Mouse (Mus musculus): ENCODE measurements around the gene Kcnab2. TPM values are rescaled to one million over a fixed set of nuclear protein-coding genes. Genes with fewer than 3 reads are reported as not detected.

Kcnab2 gene
- polyA plus RNA-seq, 1 experiment from 2014 or later = 10.5 TPM

DNA sequence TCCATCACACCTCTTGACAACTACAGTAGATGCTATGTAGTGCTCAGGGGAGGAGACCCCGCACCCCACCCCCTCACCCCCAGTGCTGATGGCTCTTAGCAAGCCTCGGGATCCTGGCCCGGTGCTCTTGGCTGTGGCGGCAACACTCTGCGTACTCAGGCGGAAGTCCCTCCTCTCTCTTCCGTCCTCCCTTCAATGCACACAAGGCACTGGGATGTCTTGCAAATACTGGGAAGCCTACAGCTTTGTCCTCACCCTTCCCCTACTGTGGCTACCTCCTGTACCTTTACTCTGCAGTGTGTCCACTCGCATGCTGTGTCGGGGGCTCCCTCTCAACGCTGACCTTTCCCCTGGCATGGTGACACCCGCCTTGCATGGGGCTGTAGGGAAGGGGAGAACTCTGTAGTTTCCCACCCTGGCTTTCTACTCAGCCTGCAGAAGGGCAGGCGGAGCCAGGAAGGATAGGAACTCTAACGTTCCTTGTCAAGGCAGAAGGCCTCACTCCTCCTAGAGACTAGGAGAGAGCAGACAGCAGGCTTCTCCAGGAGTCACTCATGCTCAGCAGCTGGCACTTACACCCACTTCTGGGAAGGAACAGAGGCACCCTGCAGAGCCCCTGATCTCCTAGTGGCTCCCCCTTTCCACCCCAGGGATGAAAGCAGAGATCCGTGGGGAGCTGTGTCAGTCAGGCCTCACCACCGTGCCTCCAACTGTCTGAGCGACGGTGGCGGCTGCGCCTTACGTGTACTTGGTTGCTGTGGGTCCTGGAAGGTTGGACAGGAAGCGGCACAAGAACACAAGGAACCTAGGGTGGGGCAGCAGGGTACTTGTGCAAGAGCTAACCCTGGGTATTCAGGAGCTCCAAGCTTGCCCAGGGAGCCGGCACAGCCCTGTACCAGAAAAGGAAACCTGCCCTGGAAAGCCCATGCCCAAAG is 29.7 kb downstream of the Kcnab2 start:
- H3K4me3 ChIP-seq (ENCODE audit: low read depth, low read length) = no peak overlapping the region
- H3K4me1 ChIP-seq (replicated peaks; ENCODE audit: control insufficient read depth, insufficient read depth, low read length) = no peaks in the 10 kb centered on the region
- no peak overlapping the region for H3K27ac ChIP-seq (ENCODE audit: low read depth, low read length)
- DNase-seq (ENCODE audit: low spot score) (no peak), ATAC-seq (replicated peaks; ENCODE audit: low FRiP score) (no peak)
- no peaks in the 10 kb centered on the region for H3K9me3 ChIP-seq (ENCODE audit: control insufficient read depth, low read length)
- no peaks in the 10 kb centered on the region for H3K27me3 ChIP-seq (ENCODE audit: control insufficient read depth, insufficient read depth, low read length)
- H3K4me2 ChIP-seq (ENCODE audit: low read depth, low read length, severe bottlenecking) = no peak overlapping the region
- no peak overlapping the region for H3K9ac ChIP-seq (ENCODE audit: low read length)
- H3K36me3 ChIP-seq (ENCODE audit: control insufficient read depth, insufficient read depth, low read length) = no peaks in the 10 kb centered on the region
- WGBS = 86% methylated on average over 22 of the region's 22 CpGs

DNA sequence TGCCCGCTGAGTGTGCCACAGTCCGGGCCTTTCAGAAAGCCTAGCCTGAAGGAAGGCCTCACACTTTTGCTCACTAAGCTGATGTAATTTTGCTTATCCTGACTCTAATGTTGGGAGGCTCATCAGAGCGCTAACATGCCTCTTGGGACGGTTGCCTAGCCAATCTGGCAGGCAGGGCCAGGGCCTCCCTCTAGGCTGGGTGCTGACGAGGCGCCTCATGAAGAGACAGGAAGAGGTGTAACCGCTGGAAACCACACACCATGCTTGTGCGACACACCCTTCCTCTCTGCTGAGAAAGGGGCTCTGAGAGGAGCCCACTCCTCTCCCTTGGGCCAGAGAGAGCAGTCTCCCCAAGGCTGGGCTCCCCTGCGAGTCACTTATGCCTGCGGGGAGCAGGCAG is 31.5 kb downstream of the Kcnab2 start:
- DNase-seq (ENCODE audit: low spot score) = no peak
- Histone ChIP-seq H3K4me3 (ENCODE audit: low read depth, low read length) (no peak overlapping the region), H3K36me3 (ENCODE audit: control insufficient read depth, insufficient read depth, low read length) (no peaks in the 10 kb centered on the region), H3K4me2 (ENCODE audit: low read depth, low read length, severe bottlenecking) (no peak overlapping the region), H3K27me3 (ENCODE audit: control insufficient read depth, insufficient read depth, low read length) (no peaks in the 10 kb centered on the region), H3K27ac (ENCODE audit: low read depth, low read length) (no peak overlapping the region), H3K4me1 (replicated peaks; ENCODE audit: control insufficient read depth, insufficient read depth, low read length) (no peaks in the 10 kb centered on the region), H3K9me3 (ENCODE audit: control insufficient read depth, low read length) (no peaks in the 10 kb centered on the region), H3K9ac (ENCODE audit: low read length) (no peak overlapping the region)
- WGBS = 91% methylated on average over 10 of the region's 10 CpGs
- ATAC-seq (replicated peaks; ENCODE audit: low FRiP score) = no peak

DNA sequence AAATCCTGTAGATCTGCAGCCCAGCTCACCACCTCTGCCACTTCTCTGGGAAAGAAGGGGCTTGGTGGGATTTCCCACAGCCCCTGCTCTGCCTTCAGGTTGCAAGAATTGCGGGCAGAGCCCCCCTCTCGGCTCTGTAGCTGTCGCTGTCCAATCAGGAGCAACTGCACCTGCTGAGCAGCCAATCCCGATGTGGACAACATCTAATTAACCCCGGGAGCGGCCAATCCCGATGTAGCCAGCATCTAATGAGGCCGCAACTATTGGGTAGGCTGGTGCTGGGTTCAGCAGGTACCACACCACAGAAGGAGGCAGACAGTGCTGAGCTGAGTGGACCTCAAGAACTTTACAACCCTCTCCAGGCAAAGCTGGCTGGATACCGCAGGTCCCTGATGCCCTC is 36.1 kb downstream of the Kcnab2 start:
- no peak overlapping the region for H3K9ac ChIP-seq (ENCODE audit: low read length)
- no peaks in the 10 kb centered on the region for H3K27me3 ChIP-seq (ENCODE audit: control insufficient read depth, insufficient read depth, low read length)
- H3K9me3 ChIP-seq (ENCODE audit: control insufficient read depth, low read length) = no peaks in the 10 kb centered on the region
- no peaks in the 10 kb centered on the region for H3K4me1 ChIP-seq (replicated peaks; ENCODE audit: control insufficient read depth, insufficient read depth, low read length)
- ATAC-seq (replicated peaks; ENCODE audit: low FRiP score) (no peak), DNase-seq (ENCODE audit: low spot score) (no peak)
- H3K4me2 ChIP-seq (ENCODE audit: low read depth, low read length, severe bottlenecking) = no peak overlapping the region
- no peak overlapping the region for H3K4me3 ChIP-seq (ENCODE audit: low read depth, low read length)
- no peak overlapping the region for H3K27ac ChIP-seq (ENCODE audit: low read depth, low read length)
- no peaks in the 10 kb centered on the region for H3K36me3 ChIP-seq (ENCODE audit: control insufficient read depth, insufficient read depth, low read length)
- 35% methylated on average over 9 of the region's 9 CpGs for WGBS

DNA sequence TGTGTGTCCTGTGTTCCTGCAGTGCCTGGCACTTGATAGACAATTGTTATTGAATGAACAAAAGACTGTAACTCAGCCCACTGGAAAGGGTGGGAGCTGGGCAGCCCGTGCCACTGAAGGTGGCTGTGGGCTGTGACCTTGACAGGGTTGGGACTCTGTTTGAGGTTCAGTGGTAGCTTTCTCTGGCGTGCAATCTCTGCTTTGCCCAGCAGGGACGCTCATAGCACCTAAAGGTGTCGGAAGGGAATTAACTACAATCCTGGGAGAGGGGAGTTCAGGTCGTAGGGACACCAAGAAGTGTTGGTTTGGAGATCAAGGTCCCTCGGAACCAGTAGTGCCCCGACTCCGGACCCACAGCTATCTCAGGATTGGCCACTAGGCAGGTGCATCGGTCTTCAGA is 36.8 kb downstream of the Kcnab2 start:
- Histone ChIP-seq H3K9ac (ENCODE audit: low read length) (no peak overlapping the region), H3K36me3 (ENCODE audit: control insufficient read depth, insufficient read depth, low read length) (no peaks in the 10 kb centered on the region), H3K27ac (ENCODE audit: low read depth, low read length) (no peak overlapping the region), H3K4me1 (replicated peaks; ENCODE audit: control insufficient read depth, insufficient read depth, low read length) (no peaks in the 10 kb centered on the region), H3K4me3 (ENCODE audit: low read depth, low read length) (no peak overlapping the region), H3K27me3 (ENCODE audit: control insufficient read depth, insufficient read depth, low read length) (no peaks in the 10 kb centered on the region), H3K4me2 (ENCODE audit: low read depth, low read length, severe bottlenecking) (no peak overlapping the region), H3K9me3 (ENCODE audit: control insufficient read depth, low read length) (no peaks in the 10 kb centered on the region)
- 64% methylated on average over 9 of the region's 9 CpGs for WGBS
- DNase-seq (ENCODE audit: low spot score) = no peak
- no peak for ATAC-seq (replicated peaks; ENCODE audit: low FRiP score)

DNA sequence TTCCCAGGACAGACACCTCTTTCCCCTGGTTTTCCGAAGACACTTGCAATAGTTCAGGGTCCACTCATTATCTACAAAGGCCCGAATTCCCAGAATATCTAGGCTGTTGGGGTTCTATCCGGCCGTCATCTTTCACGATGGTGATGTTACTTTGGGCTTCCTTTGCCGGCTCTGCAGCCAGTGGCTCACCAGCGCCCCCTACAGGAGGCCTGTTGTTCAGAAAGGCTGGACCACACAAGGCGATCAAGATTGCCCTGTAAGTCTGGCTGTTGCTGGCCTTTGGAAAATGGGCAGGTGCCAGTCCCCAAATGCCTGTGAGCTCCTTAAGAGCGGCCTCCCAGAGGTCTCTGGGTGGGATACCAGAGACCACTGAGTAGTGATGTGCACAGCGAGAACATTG is 42.4 kb downstream of the Kcnab2 start:
- H3K4me3 ChIP-seq (ENCODE audit: low read depth, low read length) = no peak overlapping the region; the same call in 1 of the 2 replicates
- 6% methylated on average over 10 of the region's 10 CpGs for WGBS
- peak; percentile 92 for DNase-seq (ENCODE audit: low spot score)
- H3K27me3 ChIP-seq (ENCODE audit: control insufficient read depth, insufficient read depth, low read length) = no peaks in the 10 kb centered on the region
- no peaks in the 10 kb centered on the region for H3K9me3 ChIP-seq (ENCODE audit: control insufficient read depth, low read length)
- no peak overlapping the region for H3K27ac ChIP-seq (ENCODE audit: low read depth, low read length)
- H3K4me1 ChIP-seq (replicated peaks; ENCODE audit: control insufficient read depth, insufficient read depth, low read length) = no peaks in the 10 kb centered on the region; the same call in 1 of the 2 replicates
- ATAC-seq (replicated peaks; ENCODE audit: low FRiP score) = peak; percentile 69
- H3K36me3 ChIP-seq (ENCODE audit: control insufficient read depth, insufficient read depth, low read length) = no peaks in the 10 kb centered on the region
- peak overlapping the region; percentile 52 for H3K4me2 ChIP-seq (ENCODE audit: low read depth, low read length, severe bottlenecking)
- peak overlapping the region; percentile 33; the same call in 1 of the 2 replicates for H3K9ac ChIP-seq (ENCODE audit: low read length)

DNA sequence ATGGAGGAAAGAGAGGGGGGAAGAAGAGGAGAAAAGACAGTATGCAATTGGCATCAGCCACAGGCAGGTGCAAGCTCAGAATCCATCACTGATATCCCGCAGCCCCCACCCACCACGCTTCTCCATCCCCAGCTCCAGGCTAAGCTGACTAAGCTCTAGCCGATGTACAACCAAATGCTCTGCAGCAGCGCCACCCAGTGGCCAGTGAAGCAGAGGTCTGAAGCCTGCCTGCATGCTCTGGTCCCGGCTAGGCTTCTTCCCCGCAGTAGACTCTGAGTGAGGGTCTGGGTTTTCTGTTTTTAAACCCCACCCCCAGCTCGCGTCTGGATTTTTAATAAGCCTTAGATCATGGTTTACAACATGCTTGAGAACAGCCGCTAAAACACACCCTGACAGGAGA is 42.8 kb downstream of the Kcnab2 start:
- peak; percentile 93 for ATAC-seq (replicated peaks; ENCODE audit: low FRiP score)
- Histone ChIP-seq H3K4me2 (ENCODE audit: low read depth, low read length, severe bottlenecking) (peak overlapping the region; percentile 52), H3K27ac (ENCODE audit: low read depth, low read length) (no peak overlapping the region), H3K4me3 (ENCODE audit: low read depth, low read length) (no peak overlapping the region; the same call in 1 of the 2 replicates), H3K9ac (ENCODE audit: low read length) (peak overlapping the region; percentile 33; the same call in 1 of the 2 replicates), H3K36me3 (ENCODE audit: control insufficient read depth, insufficient read depth, low read length) (no peaks in the 10 kb centered on the region), H3K27me3 (ENCODE audit: control insufficient read depth, insufficient read depth, low read length) (no peaks in the 10 kb centered on the region), H3K4me1 (replicated peaks; ENCODE audit: control insufficient read depth, insufficient read depth, low read length) (no peaks in the 10 kb centered on the region; the same call in 1 of the 2 replicates), H3K9me3 (ENCODE audit: control insufficient read depth, low read length) (no peaks in the 10 kb centered on the region)
- DNase-seq (ENCODE audit: low spot score) = peak; percentile 96
- WGBS = 1% methylated on average over 9 of the region's 9 CpGs

DNA sequence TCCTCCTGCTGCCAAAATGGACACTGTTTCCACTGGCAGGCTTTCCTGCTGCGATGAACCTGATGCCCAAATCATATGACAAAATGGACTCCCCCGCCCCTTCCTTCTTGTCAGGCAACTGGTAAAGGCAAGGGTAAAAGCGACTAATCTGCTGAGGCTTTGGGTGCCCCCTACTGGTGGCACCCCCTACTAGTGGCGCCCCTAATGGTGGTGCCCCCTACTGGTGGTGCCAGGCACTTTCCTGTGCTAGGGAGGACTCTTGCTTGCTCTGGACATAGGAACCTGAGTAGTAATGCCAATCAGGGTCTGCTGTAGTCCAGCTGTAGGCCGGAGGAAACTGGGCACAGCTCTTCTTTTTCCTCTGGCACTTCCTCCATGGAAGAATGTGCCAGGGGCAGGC is 45.4 kb downstream of the Kcnab2 start:
- ATAC-seq (replicated peaks; ENCODE audit: low FRiP score) (no peak), DNase-seq (ENCODE audit: low spot score) (peak; percentile 68)
- Histone ChIP-seq H3K36me3 (ENCODE audit: control insufficient read depth, insufficient read depth, low read length) (no peaks in the 10 kb centered on the region), H3K9ac (ENCODE audit: low read length) (no peak overlapping the region), H3K4me3 (ENCODE audit: low read depth, low read length) (no peak overlapping the region), H3K27ac (ENCODE audit: low read depth, low read length) (no peak overlapping the region), H3K4me1 (replicated peaks; ENCODE audit: control insufficient read depth, insufficient read depth, low read length) (no peaks in the 10 kb centered on the region; the same call in 1 of the 2 replicates), H3K9me3 (ENCODE audit: control insufficient read depth, low read length) (no peaks in the 10 kb centered on the region), H3K27me3 (ENCODE audit: control insufficient read depth, insufficient read depth, low read length) (no peaks in the 10 kb centered on the region), H3K4me2 (ENCODE audit: low read depth, low read length, severe bottlenecking) (no peak overlapping the region)
- 61% methylated on average over 5 of the region's 5 CpGs for WGBS

DNA sequence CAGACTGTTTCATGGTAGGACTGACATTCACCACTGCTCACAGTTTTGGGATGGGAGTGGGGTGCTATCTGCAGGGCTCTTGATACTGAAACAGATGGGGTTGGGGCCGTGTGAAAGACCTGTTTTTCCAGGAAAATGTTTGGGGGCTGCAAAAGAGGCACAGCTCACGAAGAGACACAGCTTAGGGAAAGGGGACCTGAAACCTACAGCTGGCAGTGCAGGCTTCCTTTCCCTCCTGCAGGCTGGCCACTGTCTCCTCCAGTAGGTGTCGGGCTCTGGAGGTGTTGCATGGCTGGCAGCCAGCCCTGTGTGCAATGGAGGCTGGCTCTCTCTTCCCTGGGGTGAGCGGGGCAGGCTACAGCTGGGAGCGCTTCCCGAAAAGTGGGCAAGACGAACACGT is 49.4 kb downstream of the Kcnab2 start:
- ATAC-seq (replicated peaks; ENCODE audit: low FRiP score) (no peak), DNase-seq (ENCODE audit: low spot score) (no peak)
- Histone ChIP-seq H3K27me3 (ENCODE audit: control insufficient read depth, insufficient read depth, low read length) (no peaks in the 10 kb centered on the region), H3K4me1 (replicated peaks; ENCODE audit: control insufficient read depth, insufficient read depth, low read length) (no peaks in the 10 kb centered on the region), H3K4me3 (ENCODE audit: low read depth, low read length) (no peak overlapping the region), H3K9ac (ENCODE audit: low read length) (no peak overlapping the region), H3K36me3 (ENCODE audit: control insufficient read depth, insufficient read depth, low read length) (no peaks in the 10 kb centered on the region), H3K4me2 (ENCODE audit: low read depth, low read length, severe bottlenecking) (no peak overlapping the region), H3K27ac (ENCODE audit: low read depth, low read length) (no peak overlapping the region), H3K9me3 (ENCODE audit: control insufficient read depth, low read length) (no peaks in the 10 kb centered on the region)
- 59% methylated on average over 8 of the region's 8 CpGs for WGBS

DNA sequence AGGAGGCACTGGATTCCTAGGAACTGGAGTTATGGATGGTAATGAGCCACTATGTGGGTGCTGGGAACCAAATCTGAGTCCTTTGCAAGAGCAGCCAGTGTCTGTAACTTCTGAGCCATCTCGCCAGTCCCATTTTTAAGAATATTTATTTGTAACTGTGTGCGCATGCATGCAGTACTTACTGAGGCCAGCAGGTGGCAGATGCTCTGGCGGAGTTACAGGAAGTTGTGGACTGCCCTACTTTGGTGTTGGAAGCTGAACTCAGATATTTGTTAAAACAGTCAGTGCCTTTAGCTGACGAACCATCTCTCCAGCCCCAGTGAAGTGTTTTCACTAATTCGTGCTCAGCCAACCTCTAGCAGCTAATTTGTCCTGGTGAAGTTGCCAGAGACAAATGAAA is 52.7 kb downstream of the Kcnab2 start:
- ATAC-seq (replicated peaks; ENCODE audit: low FRiP score) = no peak
- Histone ChIP-seq H3K27ac (ENCODE audit: low read depth, low read length) (no peak overlapping the region), H3K4me3 (ENCODE audit: low read depth, low read length) (no peak overlapping the region), H3K4me1 (replicated peaks; ENCODE audit: control insufficient read depth, insufficient read depth, low read length) (no peaks in the 10 kb centered on the region), H3K4me2 (ENCODE audit: low read depth, low read length, severe bottlenecking) (no peak overlapping the region), H3K27me3 (ENCODE audit: control insufficient read depth, insufficient read depth, low read length) (no peaks in the 10 kb centered on the region), H3K36me3 (ENCODE audit: control insufficient read depth, insufficient read depth, low read length) (no peaks in the 10 kb centered on the region), H3K9me3 (ENCODE audit: control insufficient read depth, low read length) (no peaks in the 10 kb centered on the region), H3K9ac (ENCODE audit: low read length) (no peak overlapping the region)
- 66% methylated on average over 5 of the region's 5 CpGs for WGBS
- DNase-seq (ENCODE audit: low spot score) = no peak
